Mouse (Mus musculus) kidney, adult 10 weeks (tissue): ENCODE results near the gene Gm16434. TPM values are rescaled to one million over a fixed set of nuclear protein-coding genes. Genes with fewer than 3 reads are reported as not detected.

ENCODE experiments used
- polyA plus RNA-seq: library from polyadenylated mRNA; stranded (reverse); fragments of 350-450 nt; fragmentation: Illumina TruSeq; extraction: RNeasy Lipid Tissue Mini Kit (QIAGEN cat#74804); gene quantifications from one replicate; pipeline ENCODE4 v1.2.3, GENCODE M21; 2014; ENCODE audit warnings: low read depth, low replicate concordance

The Gm16434 gene
- not detected for polyA plus RNA-seq

GRCm38 (mm10) chr14:7194440-7194839 is at the start of gene Gm16434:
TSS of gene Gm16434 (minus strand) at chr14:7194540.

GRCm38 (mm10) chr14:7174483-7174971 is 19.8 kb downstream of the Gm16434 start, which contains the start of gene Gm3512:
TSS of gene Gm3512 (minus strand) at chr14:7174533.

Other genes with a start within 250 kb of the Gm16434 start
- gene Gm6356, start 220.7 kb downstream of the Gm16434 start, polyA plus RNA-seq, result not detected
- gene Gm10406, start 167.1 kb downstream of the Gm16434 start, polyA plus RNA-seq, result not detected
- gene Gm3685, start 149.6 kb downstream of the Gm16434 start, polyA plus RNA-seq, result not detected
- gene Gm3696, start 93.9 kb downstream of the Gm16434 start, polyA plus RNA-seq, result not detected
- gene Gm6676, start 69.1 kb downstream of the Gm16434 start, polyA plus RNA-seq, result not detected
- 1.7 TPM for gene Gm3512, start 20.0 kb downstream of the Gm16434 start, polyA plus RNA-seq
- gene Gm3727, start 70.2 kb upstream of the Gm16434 start, polyA plus RNA-seq, result not detected
- not detected for gene Gm3739, start 120.5 kb upstream of the Gm16434 start, polyA plus RNA-seq
- gene Gm5797, start 137.9 kb upstream of the Gm16434 start, polyA plus RNA-seq, result not detected
- not detected for gene Gm8374, start 170.6 kb upstream of the Gm16434 start, polyA plus RNA-seq